Mouse (Mus musculus) embryo, embryonic 10 days (tissue): ENCODE measurements around the gene Ppp2r5b.

ENCODE experiments used
- DNase-seq: peaks from one replicate; pipeline ENCODE4 v3.0.0-alpha.2; 2015; ENCODE audit warnings: low spot score

Gene Ppp2r5b

DNA sequence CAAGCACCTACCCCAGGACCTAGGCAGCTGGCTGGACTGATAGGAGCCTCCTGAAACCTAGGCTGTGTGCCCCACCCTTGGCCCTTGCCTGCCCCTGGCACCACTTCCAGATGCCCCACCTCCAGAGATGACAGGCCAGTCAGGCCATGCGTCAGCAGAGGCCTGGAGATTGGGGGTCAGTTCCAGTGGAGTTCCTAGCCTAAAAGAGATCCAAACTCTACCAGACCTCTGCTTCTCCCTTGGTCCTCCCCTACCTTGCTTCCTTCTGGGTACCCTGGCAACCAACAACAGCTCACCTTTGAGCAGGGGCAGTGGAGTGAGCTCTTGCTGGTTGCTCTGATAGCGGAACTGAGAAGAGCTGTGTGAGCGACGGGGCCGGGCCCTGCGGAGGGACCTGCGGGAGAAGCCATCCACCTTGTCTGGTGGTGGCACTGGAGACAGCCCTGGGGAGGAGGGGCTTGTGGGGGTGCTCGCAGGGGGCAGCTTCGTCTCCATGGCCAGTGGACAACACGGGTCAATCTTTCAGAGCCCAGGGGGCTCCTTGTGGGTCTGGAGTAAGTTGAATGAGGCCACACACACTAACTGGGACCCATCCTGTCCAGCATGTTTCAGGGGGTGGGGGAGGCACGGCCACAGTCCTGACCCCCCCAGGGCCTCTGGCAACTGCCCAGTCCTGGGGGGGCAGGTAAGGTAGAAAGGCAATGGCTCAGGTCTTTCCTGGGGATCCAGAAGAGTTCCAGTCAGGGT lies 1.2 kb downstream of the Ppp2r5b start:
- DNase-seq, result no peak

DNA sequence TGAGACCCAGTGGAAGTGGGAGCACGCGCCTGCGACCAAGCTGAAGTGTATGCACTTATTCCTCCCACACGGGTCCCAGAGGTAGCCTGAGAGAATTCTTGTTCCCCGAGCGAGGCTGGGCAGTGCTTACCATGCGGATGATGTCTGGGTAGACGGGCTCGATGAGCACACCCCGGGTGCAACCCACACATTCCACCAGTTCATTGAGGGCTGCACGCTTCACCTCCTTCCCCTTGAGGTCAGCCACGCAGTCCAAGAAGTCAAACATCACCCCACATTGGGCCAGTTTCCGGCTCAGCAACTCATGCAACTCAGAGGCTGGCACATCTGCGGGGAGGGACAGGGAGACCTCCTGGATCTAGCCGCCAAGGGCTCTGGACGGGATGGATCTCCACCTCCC lies 2.0 kb downstream of the Ppp2r5b start:
- DNase-seq, result no peak

DNA sequence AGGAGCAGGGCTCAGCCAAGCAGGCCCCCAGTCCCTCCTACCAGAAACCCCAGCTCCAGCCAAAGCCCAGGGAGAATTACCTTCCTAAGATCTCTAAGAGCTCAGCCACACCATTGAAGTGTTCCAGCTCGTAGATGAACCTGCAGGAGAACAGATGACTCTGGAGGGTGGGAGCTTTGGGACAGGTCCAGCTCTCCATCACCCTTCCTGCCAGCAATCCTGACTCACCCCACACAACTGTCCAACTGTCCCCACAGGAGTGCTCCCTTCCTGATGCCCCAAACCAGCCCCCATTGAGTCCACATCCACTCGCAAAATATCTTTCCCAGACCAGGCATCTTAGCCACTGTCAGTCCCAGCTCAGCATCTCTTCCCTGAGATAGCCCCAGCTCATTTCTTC lies 4.6 kb downstream of the Ppp2r5b start:
- no peak for DNase-seq

DNA sequence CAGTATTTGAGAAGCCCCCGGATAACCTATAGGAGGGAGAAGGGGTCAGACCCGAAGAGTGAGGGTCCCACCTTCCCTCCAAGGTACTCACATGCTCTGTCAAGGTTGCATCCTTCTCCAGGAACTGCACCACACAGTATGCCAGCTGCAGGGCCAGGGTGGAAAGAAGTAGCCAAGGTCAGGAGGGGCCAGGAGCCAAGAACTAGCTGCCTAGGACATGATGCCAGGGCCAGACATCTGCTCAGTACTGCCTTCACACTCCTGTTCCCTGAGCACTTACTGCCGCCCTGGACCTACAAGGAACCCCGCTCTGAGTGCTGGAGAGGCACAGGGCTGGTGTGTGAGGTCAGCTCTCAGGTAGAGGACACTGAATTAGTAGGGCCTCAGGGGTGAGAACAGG lies 5.3 kb downstream of the Ppp2r5b start:
- no peak for DNase-seq

DNA sequence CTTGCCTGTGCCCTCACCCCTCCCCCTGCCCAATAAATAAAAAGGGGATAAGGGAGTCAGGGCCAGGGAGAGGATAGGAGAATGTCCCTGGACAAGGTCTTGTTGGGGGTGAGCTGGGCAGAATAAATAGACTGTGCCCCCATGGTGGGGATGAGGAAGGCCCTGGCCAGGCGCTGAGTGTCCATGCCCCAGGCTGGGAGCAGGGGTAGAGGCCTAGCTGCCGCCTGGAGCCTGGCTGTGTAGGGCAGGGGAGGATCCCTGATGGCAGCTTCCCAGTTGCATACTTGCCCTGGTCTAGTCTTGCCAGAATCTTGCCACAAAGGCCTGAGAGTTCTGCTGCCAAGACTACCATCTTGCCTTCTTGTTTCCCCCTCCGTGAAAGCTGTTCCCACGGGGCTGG lies 7.8 kb downstream of the Ppp2r5b start:
- DNase-seq, result no peak

DNA sequence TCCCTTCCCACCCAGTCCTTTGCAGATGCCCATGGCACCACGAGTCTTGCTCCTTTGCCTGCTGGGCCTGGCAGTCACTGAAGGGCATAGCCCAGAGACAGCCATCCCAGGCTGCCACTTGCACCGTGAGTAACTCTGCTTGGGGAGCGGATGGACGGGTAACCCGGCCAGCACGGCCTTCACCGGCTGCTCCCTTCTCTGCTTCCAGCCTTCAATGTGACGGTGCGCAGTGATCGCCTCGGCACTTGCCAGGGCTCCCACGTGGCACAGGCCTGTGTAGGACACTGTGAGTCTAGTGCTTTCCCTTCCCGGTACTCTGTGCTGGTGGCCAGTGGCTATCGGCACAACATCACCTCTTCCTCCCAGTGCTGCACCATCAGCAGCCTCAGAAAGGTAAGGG lies 8.9 kb downstream of the Ppp2r5b start:
- DNase-seq, result no peak

DNA sequence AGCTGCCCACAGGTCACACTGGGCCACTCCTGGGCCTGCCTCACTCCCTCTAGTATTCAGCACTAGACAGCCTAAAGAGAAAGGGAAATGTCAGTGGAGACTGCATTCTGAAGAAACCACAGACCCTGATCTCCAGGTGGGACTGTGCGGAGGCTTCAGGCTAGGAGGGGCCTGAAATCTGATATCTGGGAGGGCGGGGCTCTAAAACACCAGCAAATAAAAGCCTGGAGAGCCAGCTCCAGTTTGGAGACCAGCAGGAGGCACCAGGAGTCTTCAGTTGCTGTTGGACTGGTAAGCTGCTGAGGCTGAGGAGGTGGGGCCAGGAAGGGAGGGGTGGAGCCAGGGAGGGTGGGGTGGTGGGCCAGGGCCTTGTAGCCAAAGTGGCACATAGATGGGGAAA lies 9.5 kb downstream of the Ppp2r5b start, which contains the start of gene Gpha2:
Gene Gpha2 (plus strand): TSS at position 246 of the 400 bp plus-strand sequence.
- peak; percentile 53 for DNase-seq

DNA sequence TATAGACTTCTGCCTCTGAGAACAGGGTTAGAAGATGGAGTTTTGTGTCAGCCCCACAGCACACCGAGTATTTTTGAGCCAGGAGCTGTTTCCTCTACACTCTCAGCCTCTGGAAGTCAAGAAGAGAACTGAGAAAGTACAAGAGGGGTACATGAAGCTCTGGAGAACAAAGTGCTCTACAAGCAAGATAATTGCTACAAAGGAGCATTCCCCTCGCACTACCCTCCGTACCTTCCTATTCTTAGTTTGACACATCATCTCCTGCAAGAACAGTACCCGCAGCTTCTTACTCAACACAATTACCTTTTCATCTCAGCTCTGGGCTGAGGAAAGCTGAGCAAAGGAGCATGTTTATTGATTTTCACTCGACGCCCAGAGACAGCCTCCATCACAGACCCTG lies 17.1 kb downstream of the Ppp2r5b start:
- no peak for DNase-seq

DNA sequence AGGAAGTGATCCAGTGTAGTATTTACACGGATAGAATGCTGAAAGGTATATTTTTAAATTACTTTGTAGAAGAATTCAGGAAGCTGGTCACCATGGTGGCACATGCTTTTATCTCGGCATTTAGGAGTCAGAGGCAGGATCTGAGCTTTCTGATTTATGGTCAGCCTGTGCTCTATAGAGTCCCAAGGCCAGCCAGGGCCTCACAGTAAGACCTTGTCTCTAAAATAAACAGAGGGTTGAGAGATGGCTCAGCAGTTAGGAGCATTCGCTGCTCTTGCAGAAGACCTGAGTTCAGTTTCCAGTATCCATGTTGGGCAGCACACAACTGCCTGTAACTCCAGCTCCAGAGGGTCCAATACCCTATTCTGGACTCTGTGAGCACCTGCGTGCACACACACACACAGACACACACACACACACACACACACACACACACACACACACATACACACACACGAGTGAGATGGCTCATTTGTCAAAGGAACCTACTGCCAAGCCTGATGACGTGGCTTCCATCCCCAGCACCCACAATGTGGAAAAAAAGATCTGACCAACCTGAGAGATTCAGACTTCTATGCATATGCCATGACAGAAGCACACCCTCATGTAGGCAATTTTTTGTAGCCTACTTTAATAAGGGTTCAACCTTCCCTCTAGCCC lies 19.5 kb downstream of the Ppp2r5b start:
- DNase-seq, result no peak

DNA sequence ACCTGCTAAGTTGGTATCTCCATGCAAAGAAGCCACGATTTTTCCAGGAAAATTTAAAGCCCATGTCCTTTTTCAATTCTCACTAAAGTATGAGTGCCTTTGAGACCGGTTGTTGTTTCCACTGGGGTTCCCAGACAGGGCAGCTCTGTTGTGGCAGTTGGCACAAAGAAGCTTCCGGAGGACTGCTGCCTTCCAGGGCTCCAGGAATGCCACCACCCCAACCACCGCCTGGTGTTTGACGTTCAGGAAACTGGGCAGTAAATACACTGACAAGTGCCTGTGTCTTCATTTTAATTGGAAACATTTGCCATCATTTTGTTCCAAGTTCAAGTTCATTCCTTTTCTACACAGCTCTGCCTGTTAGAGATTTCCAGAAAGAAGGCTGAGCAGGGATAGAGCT lies 29.0 kb downstream of the Ppp2r5b start:
- DNase-seq, result no peak

DNA sequence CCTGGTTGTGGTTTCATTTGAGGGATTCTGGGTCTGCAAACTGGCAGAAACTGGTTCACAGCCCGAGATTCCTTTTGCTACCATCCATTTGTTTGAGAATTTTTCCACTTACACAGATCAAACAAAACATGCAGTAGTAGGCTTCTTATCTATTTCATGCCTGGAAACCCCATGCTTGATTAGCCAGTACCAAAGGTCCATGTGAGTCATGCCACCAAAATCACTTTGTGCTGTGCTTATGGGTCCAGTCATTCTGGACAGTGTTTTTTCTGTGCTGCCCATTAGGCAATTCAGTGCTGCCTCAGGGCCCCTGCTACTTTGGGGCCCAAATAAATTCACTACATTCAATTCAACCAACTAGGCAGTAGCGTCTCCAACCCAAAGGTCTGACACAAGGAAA lies 31.4 kb downstream of the Ppp2r5b start:
- DNase-seq, result no peak

DNA sequence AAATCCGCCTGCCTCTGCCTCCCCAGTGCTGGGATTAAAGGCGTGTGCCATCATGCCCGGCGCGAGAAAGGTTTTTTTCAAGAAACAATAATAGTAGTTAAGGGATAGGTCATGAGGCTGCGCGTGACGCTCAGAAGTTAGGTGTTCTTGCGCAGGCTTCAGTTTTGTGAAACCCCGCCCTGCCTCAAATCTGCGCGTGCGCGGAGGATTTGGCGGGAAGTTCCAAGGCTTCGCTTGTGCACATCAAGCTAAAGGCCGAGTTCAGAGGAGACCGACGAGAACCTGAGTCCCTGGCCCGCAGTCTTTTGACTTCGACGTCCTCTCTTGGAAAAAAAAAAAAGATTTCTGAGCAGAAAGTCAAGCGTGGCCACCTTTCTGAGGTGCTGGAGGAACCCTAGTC lies 51.5 kb downstream of the Ppp2r5b start, which contains the start of gene Majin:
Gene Majin (plus strand): TSS at position 258 of the 400 bp plus-strand sequence.
- no peak for DNase-seq

DNA sequence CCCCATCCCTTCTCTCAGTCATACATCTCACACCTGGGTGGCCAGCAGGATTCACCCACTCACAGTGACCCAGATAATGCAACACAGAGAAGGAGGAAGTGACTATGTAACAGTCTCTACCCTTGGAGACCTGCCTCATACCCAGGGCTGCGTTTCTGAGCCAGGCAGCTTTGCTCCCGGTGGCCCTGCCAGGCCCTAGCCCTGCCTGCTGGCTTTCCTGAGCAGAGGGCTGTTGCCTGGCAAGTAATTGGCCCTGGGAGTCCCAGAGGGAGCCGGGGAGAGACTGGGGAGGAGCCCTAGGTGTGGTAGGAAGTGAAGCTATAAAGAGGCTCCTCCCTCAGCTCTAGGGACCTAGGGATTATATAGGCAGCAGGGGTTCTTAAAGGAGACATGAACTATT lies 53.1 kb downstream of the Ppp2r5b start:
- DNase-seq, result no peak

DNA sequence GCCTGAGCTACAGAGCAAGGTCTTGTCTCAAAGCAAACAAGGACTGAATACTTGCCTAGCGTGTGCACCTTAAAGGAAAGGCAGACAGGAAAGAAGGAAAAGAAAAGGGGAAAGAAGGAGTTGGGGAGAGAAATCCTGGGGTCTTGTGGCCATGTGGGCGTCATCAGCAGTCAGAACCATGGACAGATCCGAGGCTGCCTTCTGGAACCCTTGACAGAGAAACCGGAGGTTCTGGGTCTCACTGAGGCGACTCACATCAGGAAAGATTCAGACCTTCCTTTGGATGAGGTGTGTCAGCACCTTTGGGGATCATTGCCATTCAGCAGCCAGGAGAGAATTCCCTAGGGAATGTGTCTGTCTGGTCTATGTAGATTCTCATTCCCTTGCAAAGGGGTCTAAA lies 54.0 kb downstream of the Ppp2r5b start:
- DNase-seq, result peak; percentile 67

DNA sequence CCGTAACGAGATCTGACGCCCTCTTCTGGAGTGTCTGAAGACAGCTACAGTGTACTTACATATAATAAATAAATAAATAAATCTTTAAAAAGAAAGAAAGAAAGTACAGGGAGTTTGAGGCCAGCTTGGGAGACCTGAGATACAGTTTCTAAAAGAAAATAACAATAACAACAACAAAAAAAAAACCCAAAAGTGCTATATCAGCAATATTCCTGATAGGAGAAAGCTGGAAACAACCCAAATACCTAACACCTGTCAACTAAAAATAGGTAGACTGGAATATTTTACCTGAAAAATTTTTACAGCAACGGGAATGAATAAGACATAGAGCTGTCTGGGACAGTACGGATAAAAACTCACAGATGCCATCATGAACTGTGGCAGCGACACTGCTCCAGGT lies 56.9 kb downstream of the Ppp2r5b start:
- no peak for DNase-seq
